Mouse (Mus musculus): ENCODE data around the gene Exosc9.

Exosc9 gene

GRCm38 (mm10) chr3:36552406-36553047 lies at the start of gene Exosc9:
TSS of gene Exosc9 (plus strand) at chr3:36552606.
- in situ Hi-C loops (cut with MseI, MboI) = no loop called here

GRCm38 (mm10) chr3:36505306-36505705 lies 47.1 kb upstream of the Exosc9 start:
- in situ Hi-C loops (cut with MseI, MboI) = no loop called here

GRCm38 (mm10) chr3:36505809-36506735 lies 46.3 kb upstream of the Exosc9 start:
- in situ Hi-C loops (cut with MseI, MboI) = no loop called here

GRCm38 (mm10) chr3:36511491-36511890 lies 40.9 kb upstream of the Exosc9 start:
- in situ Hi-C loops (cut with MseI, MboI) = no loop called here

- in situ Hi-C loops (cut with MseI, MboI) = no loop called here
These were observed 36.2 kb upstream of the Exosc9 start for GRCm38 (mm10) chr3:36516196-36516595.

- in situ Hi-C loops (cut with MseI, MboI) = no loop called here
These were observed 31.0 kb upstream of the Exosc9 start, which contains the start of gene Gm11549 for GRCm38 (mm10) chr3:36521073-36522060. TSS of gene Gm11549 (minus strand) at chr3:36521813.

- in situ Hi-C loops (cut with MseI, MboI) = no loop called here
These were observed 30.3 kb upstream of the Exosc9 start for GRCm38 (mm10) chr3:36522137-36522536.

DNA sequence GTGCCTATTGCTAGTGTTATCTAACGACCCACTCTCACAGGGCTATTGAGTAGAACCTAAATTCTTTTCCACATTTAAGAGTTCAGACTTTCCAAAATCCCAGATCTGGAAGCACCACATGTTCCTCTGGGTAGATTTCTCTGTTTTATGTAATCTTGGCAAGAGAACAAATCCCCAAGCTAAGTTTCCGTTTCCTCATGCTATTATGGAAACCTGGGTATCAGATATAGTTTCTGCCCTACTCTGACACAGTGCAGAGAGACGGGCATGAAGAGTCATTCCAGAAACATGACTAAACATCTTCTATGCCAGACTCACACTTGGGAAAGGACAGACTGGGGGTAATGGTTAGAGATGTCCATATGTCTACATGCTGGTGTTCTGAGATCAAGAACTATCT lies 27.9 kb upstream of the Exosc9 start:
- in situ Hi-C loops (cut with MseI, MboI) = no loop called here

DNA sequence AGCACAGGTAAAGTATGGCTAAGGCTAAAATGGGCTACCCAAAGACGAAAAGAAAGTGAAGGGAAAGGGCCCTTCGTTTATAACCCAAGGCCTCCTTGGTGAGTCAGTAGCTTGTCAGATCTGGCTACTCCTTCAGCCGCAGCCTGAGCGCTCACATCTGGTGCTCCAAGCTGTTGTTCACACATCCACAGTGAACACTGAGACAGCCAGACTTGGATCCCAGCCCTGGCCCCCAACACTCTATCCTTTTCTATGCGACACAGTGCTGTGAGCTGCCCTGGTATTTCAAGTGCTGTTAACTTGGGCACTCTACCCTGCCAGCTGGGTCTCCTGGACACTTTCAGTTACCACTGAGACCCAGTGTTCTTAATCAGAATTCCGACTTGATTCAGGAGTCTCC lies 22.1 kb upstream of the Exosc9 start:
- in situ Hi-C loops (cut with MseI, MboI) = no loop called here

GRCm38 (mm10) chr3:36530781-36531180 lies 21.6 kb upstream of the Exosc9 start:
- in situ Hi-C loops (cut with MseI, MboI) = no loop called here

GRCm38 (mm10) chr3:36531242-36531641 lies 21.2 kb upstream of the Exosc9 start:
- in situ Hi-C loops (cut with MseI, MboI) = no loop called here

DNA sequence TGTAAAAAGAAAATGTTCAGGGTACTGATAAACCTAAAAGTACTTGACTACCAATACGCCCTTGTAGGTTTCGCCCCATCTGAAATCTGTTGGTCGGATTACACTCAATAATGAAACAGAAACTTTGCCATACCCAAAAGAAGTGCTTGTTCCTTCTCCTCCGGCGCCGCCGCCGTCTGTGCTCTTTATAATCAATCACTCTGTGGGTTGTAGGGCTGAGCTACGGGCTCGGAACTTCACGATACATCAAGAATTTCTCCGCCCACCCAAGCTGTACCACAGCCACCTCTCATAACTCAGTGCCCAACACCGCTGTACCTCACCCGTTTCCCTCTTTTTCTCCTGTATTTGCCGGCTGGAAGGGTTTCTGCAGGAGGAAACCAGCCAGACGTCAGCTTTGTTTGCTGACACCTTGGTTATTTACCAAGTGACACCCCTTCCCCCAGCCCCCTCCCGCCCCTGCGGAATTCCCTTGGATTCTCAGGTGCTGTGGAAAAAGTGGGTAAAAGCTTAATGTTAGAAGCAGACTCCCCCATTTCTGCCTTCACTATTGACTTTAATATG lies 20.3 kb upstream of the Exosc9 start:
- in situ Hi-C loops (cut with MseI, MboI) = no loop called here

DNA sequence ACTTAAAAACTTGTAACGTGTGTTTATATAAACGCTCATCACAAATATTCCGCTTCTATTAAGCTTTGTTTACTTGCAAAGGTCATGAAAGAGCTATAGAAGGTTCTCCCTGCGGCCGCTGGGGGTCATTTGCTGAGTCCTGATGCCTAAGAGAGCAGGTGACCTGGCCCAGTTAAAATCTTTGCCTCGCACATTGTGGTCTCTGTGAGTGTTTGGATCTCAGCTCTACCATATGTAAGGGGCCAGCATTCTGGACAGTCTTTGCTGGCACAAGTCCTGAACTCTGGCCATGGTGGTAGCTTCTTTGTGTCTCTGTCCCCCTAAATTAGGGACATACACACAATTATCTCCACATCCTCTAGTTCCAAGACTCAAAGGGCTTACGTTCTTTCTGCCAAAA lies 19.7 kb upstream of the Exosc9 start:
- in situ Hi-C loops (cut with MseI, MboI) = no loop called here

GRCm38 (mm10) chr3:36533201-36533672 lies 19.2 kb upstream of the Exosc9 start:
- in situ Hi-C loops (cut with MseI, MboI) = no loop called here

DNA sequence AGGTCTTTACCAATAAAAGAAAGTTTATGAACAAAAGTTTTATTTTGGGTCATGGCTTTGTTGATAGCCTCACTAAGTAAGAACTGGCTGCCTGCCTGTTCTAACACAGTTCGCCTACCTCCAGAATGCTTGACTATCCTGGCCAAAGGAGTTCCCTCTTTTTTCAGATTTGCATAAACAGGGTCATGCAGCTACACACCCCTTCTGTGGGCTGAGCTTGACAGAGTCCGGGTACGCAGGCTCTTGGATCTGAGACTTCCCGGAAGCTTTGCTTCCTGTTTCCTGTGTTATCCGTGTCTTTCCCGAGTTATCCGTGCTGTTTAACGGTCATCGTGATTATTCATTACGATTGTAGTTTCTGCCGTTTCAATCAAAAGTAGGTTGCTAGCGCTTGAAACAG lies 16.4 kb upstream of the Exosc9 start:
- in situ Hi-C loops (cut with MseI, MboI) = no loop called here

DNA sequence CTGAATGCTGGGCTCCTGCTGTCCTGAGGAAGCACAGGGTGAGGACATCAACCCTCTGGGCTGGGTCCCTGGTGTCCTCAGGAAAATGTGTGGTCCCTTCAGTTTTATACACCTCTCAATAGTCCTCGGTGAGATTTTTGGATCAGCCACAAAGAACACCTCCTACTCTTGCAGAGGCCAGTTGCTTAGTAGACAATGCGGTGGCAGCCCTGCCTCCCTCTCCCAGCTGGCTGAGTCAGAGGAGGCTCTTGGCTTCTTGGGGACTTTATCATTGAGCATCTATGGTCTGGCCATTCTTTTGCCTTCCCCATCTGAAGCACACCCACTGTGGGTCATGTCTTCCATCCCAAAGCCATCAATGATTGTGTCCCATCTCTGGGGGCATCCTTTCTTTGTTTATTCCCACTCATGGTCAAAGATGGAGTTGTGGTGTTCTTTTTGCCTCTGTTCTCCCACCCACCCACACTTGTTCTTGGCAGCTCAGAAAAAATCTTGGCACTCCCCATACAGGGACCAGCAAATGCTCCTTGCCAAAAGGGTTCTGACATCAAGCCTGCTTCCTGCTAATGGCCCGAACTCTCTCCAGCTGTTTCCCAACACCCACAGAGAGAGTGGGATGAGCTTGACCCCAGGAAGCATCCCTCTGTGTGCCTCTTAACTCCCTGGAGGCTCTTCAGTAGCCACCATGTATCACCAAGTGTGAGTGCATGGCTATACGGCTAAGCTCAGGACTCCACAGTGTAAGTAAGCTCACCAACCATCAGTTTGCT lies 14.5 kb upstream of the Exosc9 start:
- in situ Hi-C loops (cut with MseI, MboI) = no loop called here

GRCm38 (mm10) chr3:36540756-36541155 lies 11.7 kb upstream of the Exosc9 start:
- in situ Hi-C loops (cut with MseI, MboI) = no loop called here

DNA sequence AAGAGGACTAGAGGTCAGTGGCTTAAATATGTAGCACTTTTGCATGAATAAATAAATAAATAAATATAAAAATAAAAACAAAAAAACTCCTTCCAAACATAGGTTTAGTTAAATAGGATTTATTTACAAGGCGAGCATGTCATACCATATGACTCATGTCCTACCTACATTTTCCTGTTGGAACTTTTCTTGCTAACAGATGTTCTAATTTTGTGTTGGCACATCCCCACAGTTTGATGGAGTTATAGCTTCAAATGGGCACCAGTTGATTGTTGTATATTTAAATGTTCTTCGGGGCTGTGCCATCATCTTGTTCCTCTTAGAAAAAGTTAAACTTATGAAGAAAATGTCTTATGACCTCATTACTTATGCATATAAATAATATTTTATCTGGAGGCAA lies 11.0 kb upstream of the Exosc9 start:
- in situ Hi-C loops (cut with MseI, MboI) = no loop called here

GRCm38 (mm10) chr3:36544961-36545360 lies 7.4 kb upstream of the Exosc9 start:
- in situ Hi-C loops (cut with MseI, MboI) = no loop called here

DNA sequence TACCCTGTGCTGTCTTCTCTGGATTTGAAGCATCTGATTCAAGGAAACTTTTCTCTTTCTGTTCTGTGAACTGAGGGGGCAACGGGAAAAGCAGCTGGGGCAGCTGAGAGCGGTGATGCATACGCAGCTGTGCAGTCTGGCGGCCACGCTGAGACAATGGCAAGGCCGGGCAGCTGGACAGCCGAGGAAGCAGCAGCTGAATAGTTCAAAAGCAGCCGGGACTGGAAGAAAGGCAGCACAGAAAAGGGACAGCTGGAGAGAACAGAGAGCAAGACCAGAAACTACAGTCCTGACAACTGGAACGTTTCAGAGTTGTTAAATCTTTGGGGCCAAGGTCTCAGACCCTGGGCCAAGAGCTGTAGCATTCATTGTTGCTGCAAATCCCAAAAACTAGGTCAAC lies 1.1 kb upstream of the Exosc9 start:
- in situ Hi-C loops (cut with MseI, MboI) = no loop called here
